Mouse (Mus musculus) olfactory bulb, adult 2 months (tissue): ENCODE measurements at regions not wholly inside any gene's neighbourhood (a gene's known extent, or its start where the extent isn't known, plus 50 kb on each side); places are given as distances from the start of the nearest gene placed in this dataset.

Experiments
- CTCF ChIP-seq: fragments of 200-500 bp; IDR thresholded peaks from 2 replicates; pipeline ENCODE4 v1.5.1; 2012; ENCODE audit warnings: low read depth, mild to moderate bottlenecking, low read length, moderate library complexity; ENCODE audit not compliant: insufficient read depth
- POLR2A ChIP-seq: fragments of 200-500 bp; IDR thresholded peaks from 2 replicates; pipeline ENCODE4 v1.6.1; 2012; ENCODE audit warnings: mild to moderate bottlenecking, low read depth, low read length, moderate library complexity; ENCODE audit not compliant: insufficient read depth

GRCm38 (mm10) chr11:29628476-29628875, 64.3 kb upstream of the Rtn4 start:
- TF ChIP-seq CTCF (no peak), POLR2A (no peak)
